Mouse (Mus musculus) myocyte (in vitro differentiated cells): ENCODE measurements around the gene Tmem38b.

ENCODE experiments used
- CEBPB ChIP-seq: IDR thresholded peaks from 2 replicates; pipeline ENCODE4 v1.6.1; 2011; ENCODE audit warnings: mild to moderate bottlenecking, moderate library complexity; ENCODE audit not compliant: poor library complexity, insufficient read depth, severe bottlenecking
- E2F4 ChIP-seq: IDR thresholded peaks from one replicate; pipeline ENCODE4 v1.6.1; 2011; ENCODE audit warnings: mild to moderate bottlenecking, control low read depth, moderate library complexity; ENCODE audit not compliant: insufficient read depth
- MAX ChIP-seq: IDR thresholded peaks from one replicate; pipeline ENCODE4 v1.6.1; 2011; ENCODE audit warnings: low read depth, mild to moderate bottlenecking, control low read depth
- MYOD1 ChIP-seq, 3 experiments: IDR thresholded peaks; one replicate each; pipeline ENCODE4 v1.6.1; 2011; ENCODE audit warnings: control low read depth in 2 of 3, low read depth in 2 of 3, mild to moderate bottlenecking in 2 of 3, moderate library complexity in 1 of 3; ENCODE audit not compliant: insufficient read length in 2 of 3, control insufficient read depth in 1 of 3
- MYOG ChIP-seq, 3 experiments: IDR thresholded peaks; one replicate each; pipeline ENCODE4 v1.6.1; 2011; ENCODE audit warnings: control low read depth in 2 of 3, low read depth in 2 of 3, mild to moderate bottlenecking in 2 of 3; ENCODE audit not compliant: insufficient read length in 2 of 3, control insufficient read depth in 1 of 3, insufficient read depth in 1 of 3
- POLR2A ChIP-seq: IDR thresholded peaks from one replicate; pipeline ENCODE4 v1.6.1; 2011; ENCODE audit warnings: low read depth, mild to moderate bottlenecking, control low read depth, moderate library complexity; ENCODE audit not compliant: insufficient read length
- REST ChIP-seq: IDR thresholded peaks from one replicate; pipeline ENCODE4 v1.6.1; 2011; ENCODE audit warnings: mild to moderate bottlenecking, control low read depth, moderate library complexity; ENCODE audit not compliant: insufficient read depth, insufficient read length
- TCF12 ChIP-seq: IDR thresholded peaks from one replicate; pipeline ENCODE4 v1.6.1; 2011; ENCODE audit warnings: mild to moderate bottlenecking, control low read depth; ENCODE audit not compliant: poor library complexity, insufficient read depth, severe bottlenecking
- USF1 ChIP-seq: IDR thresholded peaks from one replicate; pipeline ENCODE4 v1.6.1; 2011; ENCODE audit warnings: low read depth, mild to moderate bottlenecking, control low read depth, moderate library complexity

GRCm38 (mm10) chr4:53844835-53845619, 19.2 kb downstream of the Tmem38b start:
- TF ChIP-seq TCF12 = no peak
- no peak for TF ChIP-seq POLR2A
- no peak for TF ChIP-seq MYOD1 (IDR thresholded peaks at IDR 0.05; ENCODE audit: control insufficient read depth in 1 of 3, insufficient read length in 2 of 3, low read depth in 2 of 3)
- no peak for TF ChIP-seq MAX
- no peak for TF ChIP-seq MYOG (IDR thresholded peaks at IDR 0.05; ENCODE audit: control insufficient read depth in 1 of 3, insufficient read depth in 1 of 3, insufficient read length in 2 of 3, low read depth in 2 of 3)
- TF ChIP-seq USF1 = no peak
- no peak for TF ChIP-seq CEBPB
- no peak for TF ChIP-seq REST
- TF ChIP-seq E2F4 = no peak
